Mouse (Mus musculus): ENCODE results near the gene Aen.

The Aen gene

GRCm38 (mm10) chr7:78893917-78894316, 1.7 kb upstream of the Aen start:
- DNase-seq (ENCODE audit: low spot score in 2 of 2), result no peak

GRCm38 (mm10) chr7:78895021-78895652, 517 bp upstream of the Aen start:
- DNase-seq (ENCODE audit: low spot score in 2 of 2), result no peak

GRCm38 (mm10) chr7:78897567-78897966, 1.9 kb downstream of the Aen start:
- DNase-seq (ENCODE audit: low spot score in 2 of 2), result no peak

GRCm38 (mm10) chr7:78903174-78903870, 7.7 kb downstream of the Aen start:
- DNase-seq (ENCODE audit: low spot score in 2 of 2), result no peak

- no peak for DNase-seq (ENCODE audit: low spot score in 2 of 2)
Observed at GRCm38 (mm10) chr7:78904175-78904574, 8.5 kb downstream of the Aen start.

GRCm38 (mm10) chr7:78909026-78909425, 13.4 kb downstream of the Aen start:
- no peak for DNase-seq (ENCODE audit: low spot score in 2 of 2)

- no peak for DNase-seq (ENCODE audit: low spot score in 2 of 2)
Observed at GRCm38 (mm10) chr7:78910336-78911098, 14.9 kb downstream of the Aen start.

- DNase-seq (ENCODE audit: low spot score in 2 of 2), result no peak
Observed at GRCm38 (mm10) chr7:78911209-78911608, 15.6 kb downstream of the Aen start.

- no peak for DNase-seq (ENCODE audit: low spot score in 2 of 2)
Observed at GRCm38 (mm10) chr7:78912253-78912973, 16.8 kb downstream of the Aen start.

- DNase-seq (ENCODE audit: low spot score in 2 of 2), result no peak
Observed at GRCm38 (mm10) chr7:78912974-78913474, 17.4 kb downstream of the Aen start, which contains the start of gene Isg20. Gene Isg20, plus strand, starts transcription at chr7:78913424.

- DNase-seq (ENCODE audit: low spot score in 2 of 2), result no peak
Observed at GRCm38 (mm10) chr7:78913649-78914544, 18.2 kb downstream of the Aen start.

- DNase-seq (ENCODE audit: low spot score in 2 of 2), result no peak
Observed at GRCm38 (mm10) chr7:78914545-78914845, 18.8 kb downstream of the Aen start.

- no peak for DNase-seq (ENCODE audit: low spot score in 2 of 2)
Observed at GRCm38 (mm10) chr7:78914896-78915510, 19.3 kb downstream of the Aen start.

GRCm38 (mm10) chr7:78918686-78919085, 23.0 kb downstream of the Aen start:
- no peak for DNase-seq (ENCODE audit: low spot score in 2 of 2)

GRCm38 (mm10) chr7:78922506-78922905, 26.9 kb downstream of the Aen start:
- DNase-seq (ENCODE audit: low spot score in 2 of 2), result no peak

GRCm38 (mm10) chr7:78924300-78924699, 28.6 kb downstream of the Aen start:
- DNase-seq (ENCODE audit: low spot score in 2 of 2), result peak; percentile 32 to 54

- no peak for DNase-seq (ENCODE audit: low spot score in 2 of 2)
Observed at GRCm38 (mm10) chr7:78924796-78925195, 29.1 kb downstream of the Aen start.

GRCm38 (mm10) chr7:78925680-78926079, 30.0 kb downstream of the Aen start:
- DNase-seq (ENCODE audit: low spot score in 2 of 2), result no peak

GRCm38 (mm10) chr7:78926156-78926555, 30.5 kb downstream of the Aen start:
- no peak for DNase-seq (ENCODE audit: low spot score in 2 of 2)

- DNase-seq (ENCODE audit: low spot score in 2 of 2), result no peak
Observed at GRCm38 (mm10) chr7:78927266-78927665, 31.6 kb downstream of the Aen start.
